Mouse (Mus musculus): ENCODE measurements at regions not wholly inside any gene's neighbourhood (a gene's known extent, or its start where the extent isn't known, plus 50 kb on each side); places are given as distances from the start of the nearest gene placed in this dataset.

DNA sequence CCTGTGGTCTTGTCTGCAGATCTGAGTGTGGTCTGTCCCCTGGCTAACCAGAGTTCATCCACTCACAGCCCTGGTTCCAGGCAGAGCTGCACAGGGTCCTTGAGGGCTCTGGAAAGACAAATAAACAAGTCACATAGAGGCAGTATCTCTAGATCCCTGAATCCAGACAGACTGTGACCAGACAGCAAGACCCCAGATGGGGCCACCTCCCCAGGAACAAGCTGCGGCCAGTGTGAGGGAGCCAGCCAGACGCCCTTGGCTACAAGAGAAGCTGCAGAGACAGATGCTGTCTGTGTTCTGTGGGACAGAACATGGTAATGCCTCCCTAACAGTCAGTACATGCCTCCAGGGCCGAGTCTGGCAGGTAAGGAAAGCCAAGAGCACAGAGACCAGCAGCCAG, 127.6 kb upstream of the Ccnd1 start:
- H3K4me1 ChIP-seq (ENCODE audit: control insufficient read depth, insufficient read depth, low read length): no peaks in the 10 kb centered on the region
- H3K36me3 ChIP-seq (ENCODE audit: control insufficient read depth, insufficient read depth, low read length): no peaks in the 10 kb centered on the region
- TF ChIP-seq CTCF (conservative IDR thresholded peaks at IDR 0.05; ENCODE audit: insufficient read depth, insufficient read length, low read depth, low read length) (no peak), POLR2A (IDR thresholded peaks at IDR 0.05; ENCODE audit: low read depth, low read length) (no peak)
- WGBS: 78% methylated on average over 3 of the region's 3 CpGs
- H3K27ac ChIP-seq (ENCODE audit: insufficient read depth, low read depth, low read length): no peak overlapping the region
- no peak overlapping the region for H3K4me3 ChIP-seq (ENCODE audit: insufficient read depth, low read depth, low read length)
- no peak for DNase-seq
- no peaks in the 10 kb centered on the region for H3K27me3 ChIP-seq (replicated peaks; ENCODE audit: control insufficient read depth, insufficient read depth, low read length)

DNA sequence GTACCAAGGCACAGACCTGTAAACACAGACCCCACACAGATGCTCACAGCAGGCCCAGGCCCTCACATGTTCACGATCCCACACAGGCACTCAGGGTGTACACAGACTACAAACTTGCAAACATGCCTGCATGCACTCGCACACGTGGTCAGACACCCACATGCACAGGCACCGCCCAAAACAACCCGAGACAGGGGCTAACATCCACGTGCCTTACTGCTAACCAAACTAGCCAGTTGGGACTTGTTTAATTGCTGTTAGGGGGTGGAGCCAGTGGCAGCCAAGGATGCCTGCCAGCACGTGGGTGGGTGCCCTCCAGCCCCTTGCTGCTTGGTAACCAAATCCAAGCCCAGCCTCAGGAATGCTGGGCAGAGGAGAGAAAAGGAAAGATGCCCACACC, 116.6 kb upstream of the Ccnd1 start:
- no peak for TF ChIP-seq CTCF (conservative IDR thresholded peaks at IDR 0.05; ENCODE audit: insufficient read depth, insufficient read length, low read depth, low read length)
- no peak for TF ChIP-seq POLR2A (IDR thresholded peaks at IDR 0.05; ENCODE audit: low read depth, low read length)
- Histone ChIP-seq H3K4me3 (ENCODE audit: insufficient read depth, low read depth, low read length) (no peak overlapping the region), H3K4me1 (ENCODE audit: control insufficient read depth, insufficient read depth, low read length) (no peaks in the 10 kb centered on the region), H3K36me3 (ENCODE audit: control insufficient read depth, insufficient read depth, low read length) (no peaks in the 10 kb centered on the region), H3K27me3 (replicated peaks; ENCODE audit: control insufficient read depth, insufficient read depth, low read length) (no peaks in the 10 kb centered on the region), H3K27ac (ENCODE audit: insufficient read depth, low read depth, low read length) (no peak overlapping the region)
- WGBS: 33% methylated on average over 7 of the region's 7 CpGs
- DNase-seq: peak; percentile 31

DNA sequence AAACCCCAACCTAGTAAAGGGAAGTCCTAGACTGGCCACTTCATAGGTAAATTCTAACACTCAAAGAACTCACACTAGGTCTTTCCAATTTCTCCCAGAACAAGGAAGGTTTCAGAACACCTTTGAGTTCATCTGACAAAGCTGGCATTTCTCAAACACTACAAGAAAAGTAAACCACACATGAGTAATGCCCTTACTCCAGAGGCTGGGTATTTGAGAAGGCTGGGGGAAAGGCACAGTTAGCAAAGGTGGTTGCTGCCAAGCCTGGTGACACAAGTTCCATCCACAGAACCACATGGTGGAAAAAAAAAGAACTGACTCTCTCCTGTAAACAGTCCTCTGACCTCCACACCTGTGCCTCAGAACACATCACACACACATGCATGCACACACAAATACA, 111.9 kb upstream of the Ccnd1 start:
- Histone ChIP-seq H3K36me3 (ENCODE audit: control insufficient read depth, insufficient read depth, low read length) (no peaks in the 10 kb centered on the region), H3K27me3 (replicated peaks; ENCODE audit: control insufficient read depth, insufficient read depth, low read length) (no peaks in the 10 kb centered on the region), H3K27ac (ENCODE audit: insufficient read depth, low read depth, low read length) (no peak overlapping the region), H3K4me1 (ENCODE audit: control insufficient read depth, insufficient read depth, low read length) (0 out of 2 replicates have a peak, but pooled peaks cover 3% of the 10 kb centered on the region), H3K4me3 (ENCODE audit: insufficient read depth, low read depth, low read length) (no peak overlapping the region)
- no peak for DNase-seq
- TF ChIP-seq CTCF (conservative IDR thresholded peaks at IDR 0.05; ENCODE audit: insufficient read depth, insufficient read length, low read depth, low read length) (no peak), POLR2A (IDR thresholded peaks at IDR 0.05; ENCODE audit: low read depth, low read length) (no peak)

DNA sequence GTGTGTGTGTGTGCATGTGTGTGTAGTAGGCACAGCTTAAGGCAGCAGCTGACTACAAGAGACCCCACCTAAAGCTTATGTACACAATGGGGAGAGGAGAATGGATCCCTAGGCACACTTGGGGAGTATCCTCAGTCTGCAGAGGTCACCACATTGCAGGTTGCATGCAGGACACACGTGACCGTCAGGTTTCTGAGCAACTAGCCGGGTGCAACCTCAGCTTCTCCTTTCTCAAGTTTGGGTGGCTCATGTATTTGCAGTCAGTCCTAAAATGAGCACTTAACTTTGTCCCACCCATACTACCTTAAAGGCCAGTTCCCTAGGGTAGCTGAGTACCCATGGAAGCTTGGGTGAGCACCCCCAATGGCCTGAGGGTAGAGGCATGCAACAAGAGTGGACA, 111.0 kb upstream of the Ccnd1 start:
- H3K36me3 ChIP-seq (ENCODE audit: control insufficient read depth, insufficient read depth, low read length): no peaks in the 10 kb centered on the region
- DNase-seq: no peak
- no peak overlapping the region for H3K4me3 ChIP-seq (ENCODE audit: insufficient read depth, low read depth, low read length)
- H3K27ac ChIP-seq (ENCODE audit: insufficient read depth, low read depth, low read length): no peak overlapping the region
- H3K4me1 ChIP-seq (ENCODE audit: control insufficient read depth, insufficient read depth, low read length): 0 out of 2 replicates have a peak, but pooled peaks cover 3% of the 10 kb centered on the region
- 86% methylated on average over 3 of the region's 3 CpGs for WGBS
- H3K27me3 ChIP-seq (replicated peaks; ENCODE audit: control insufficient read depth, insufficient read depth, low read length): no peaks in the 10 kb centered on the region
- TF ChIP-seq CTCF (conservative IDR thresholded peaks at IDR 0.05; ENCODE audit: insufficient read depth, insufficient read length, low read depth, low read length) (no peak), POLR2A (IDR thresholded peaks at IDR 0.05; ENCODE audit: low read depth, low read length) (no peak)

DNA sequence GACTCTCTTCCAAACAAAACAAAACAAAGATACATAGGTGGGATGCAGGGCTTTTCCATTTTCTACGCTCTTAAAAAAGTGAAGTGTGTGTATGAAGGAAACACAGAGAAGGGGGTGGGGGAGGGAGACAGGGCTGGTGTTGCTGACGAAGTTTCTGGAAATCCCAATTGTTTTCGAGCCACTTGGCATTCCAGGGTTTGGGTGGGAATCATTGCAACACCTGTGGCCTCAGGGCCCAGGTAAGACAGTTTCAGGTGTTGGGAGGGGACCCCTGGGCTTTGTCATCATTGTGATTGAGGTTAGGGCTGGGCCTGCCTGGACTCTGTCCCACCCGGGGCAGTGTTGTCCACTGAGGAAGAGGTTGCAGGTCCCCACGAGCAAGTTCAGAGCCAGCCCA, 108.8 kb upstream of the Ccnd1 start:
- no peak for DNase-seq
- Histone ChIP-seq H3K36me3 (ENCODE audit: control insufficient read depth, insufficient read depth, low read length) (no peaks in the 10 kb centered on the region), H3K4me3 (ENCODE audit: insufficient read depth, low read depth, low read length) (no peak overlapping the region), H3K27me3 (replicated peaks; ENCODE audit: control insufficient read depth, insufficient read depth, low read length) (no peaks in the 10 kb centered on the region), H3K27ac (ENCODE audit: insufficient read depth, low read depth, low read length) (no peak overlapping the region), H3K4me1 (ENCODE audit: control insufficient read depth, insufficient read depth, low read length) (0 out of 2 replicates have a peak, but pooled peaks cover 3% of the 10 kb centered on the region)
- no peak for TF ChIP-seq POLR2A (IDR thresholded peaks at IDR 0.05; ENCODE audit: low read depth, low read length)
- no peak for TF ChIP-seq CTCF (conservative IDR thresholded peaks at IDR 0.05; ENCODE audit: insufficient read depth, insufficient read length, low read depth, low read length)
- 86% methylated on average over 5 of the region's 5 CpGs for WGBS

DNA sequence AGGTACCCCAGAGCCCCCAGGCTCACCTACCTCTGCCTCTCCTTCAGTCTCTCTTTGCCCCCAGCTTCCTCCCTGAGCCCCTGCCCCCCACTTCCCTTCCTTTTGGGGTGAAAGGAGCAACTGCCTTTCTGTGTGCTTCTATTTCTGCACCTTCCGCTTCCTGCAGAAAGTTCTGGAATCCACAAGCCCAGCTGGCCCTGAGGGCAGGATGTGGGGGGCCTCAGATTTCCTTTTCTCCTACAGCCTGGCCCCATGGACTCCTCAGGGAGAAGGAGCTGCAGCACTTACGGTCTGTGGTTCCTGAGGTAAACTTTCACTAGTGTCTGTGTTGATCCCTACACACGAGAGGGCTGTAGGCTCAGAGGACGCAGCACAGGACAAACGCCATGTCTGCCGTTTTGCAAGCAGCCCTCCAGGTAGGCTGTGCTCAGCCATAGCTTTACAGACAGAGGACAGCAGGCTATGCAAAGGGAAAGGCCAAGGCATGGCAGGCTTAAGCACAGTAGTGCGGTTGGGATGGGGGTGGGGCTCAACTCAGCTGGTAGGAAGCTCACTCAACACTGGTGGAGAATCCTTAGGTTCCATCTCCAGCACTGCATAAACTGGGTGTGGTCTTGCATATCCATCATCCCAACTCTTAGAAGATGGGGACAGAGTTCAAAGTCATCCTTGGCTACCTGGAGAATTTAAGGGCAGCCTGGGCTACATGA, 108.2 kb upstream of the Ccnd1 start:
- no peak overlapping the region for H3K27ac ChIP-seq (ENCODE audit: insufficient read depth, low read depth, low read length)
- peak; percentile 47 for DNase-seq
- H3K27me3 ChIP-seq (replicated peaks; ENCODE audit: control insufficient read depth, insufficient read depth, low read length): no peaks in the 10 kb centered on the region
- H3K36me3 ChIP-seq (ENCODE audit: control insufficient read depth, insufficient read depth, low read length): no peaks in the 10 kb centered on the region
- TF ChIP-seq CTCF (conservative IDR thresholded peaks at IDR 0.05; ENCODE audit: insufficient read depth, insufficient read length, low read depth, low read length) (no peak), POLR2A (IDR thresholded peaks at IDR 0.05; ENCODE audit: low read depth, low read length) (no peak)
- H3K4me1 ChIP-seq (ENCODE audit: control insufficient read depth, insufficient read depth, low read length): 0 out of 2 replicates have a peak, but pooled peaks cover 3% of the 10 kb centered on the region
- 69% methylated on average over 7 of the region's 7 CpGs for WGBS
- no peak overlapping the region for H3K4me3 ChIP-seq (ENCODE audit: insufficient read depth, low read depth, low read length)

DNA sequence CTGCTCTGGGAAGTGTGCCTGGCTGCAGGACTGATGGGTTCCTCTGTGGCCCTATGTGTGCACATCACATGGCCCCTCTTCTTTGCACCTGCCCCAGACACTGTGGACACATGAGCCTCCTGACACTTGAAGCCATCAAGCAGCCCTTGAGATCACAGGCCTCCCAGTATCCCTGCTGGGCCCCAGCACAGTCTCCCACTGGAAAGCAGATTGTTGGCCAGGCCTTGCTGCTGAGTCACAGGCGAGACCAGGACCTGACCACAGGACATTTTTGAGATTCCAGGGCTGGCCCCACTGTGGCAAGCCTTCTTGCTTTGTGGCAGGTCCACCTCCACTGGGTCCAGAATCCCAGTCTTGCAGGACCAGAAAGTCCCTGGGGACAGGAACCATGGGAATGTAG, 105.5 kb upstream of the Ccnd1 start:
- TF ChIP-seq POLR2A (IDR thresholded peaks at IDR 0.05; ENCODE audit: low read depth, low read length): no peak
- no peak for TF ChIP-seq CTCF (conservative IDR thresholded peaks at IDR 0.05; ENCODE audit: insufficient read depth, insufficient read length, low read depth, low read length)
- WGBS: 66% methylated on average over 1 of the region's 1 CpGs
- Histone ChIP-seq H3K27ac (ENCODE audit: insufficient read depth, low read depth, low read length) (no peak overlapping the region), H3K4me1 (ENCODE audit: control insufficient read depth, insufficient read depth, low read length) (0 out of 2 replicates have a peak, but pooled peaks cover 3% of the 10 kb centered on the region), H3K27me3 (replicated peaks; ENCODE audit: control insufficient read depth, insufficient read depth, low read length) (no peaks in the 10 kb centered on the region), H3K4me3 (ENCODE audit: insufficient read depth, low read depth, low read length) (no peak overlapping the region), H3K36me3 (ENCODE audit: control insufficient read depth, insufficient read depth, low read length) (no peaks in the 10 kb centered on the region)
- DNase-seq: peak; percentile 28
